Comparison of ENCODE assay signal across 9 mouse cellular contexts in the genomic region with DNA sequence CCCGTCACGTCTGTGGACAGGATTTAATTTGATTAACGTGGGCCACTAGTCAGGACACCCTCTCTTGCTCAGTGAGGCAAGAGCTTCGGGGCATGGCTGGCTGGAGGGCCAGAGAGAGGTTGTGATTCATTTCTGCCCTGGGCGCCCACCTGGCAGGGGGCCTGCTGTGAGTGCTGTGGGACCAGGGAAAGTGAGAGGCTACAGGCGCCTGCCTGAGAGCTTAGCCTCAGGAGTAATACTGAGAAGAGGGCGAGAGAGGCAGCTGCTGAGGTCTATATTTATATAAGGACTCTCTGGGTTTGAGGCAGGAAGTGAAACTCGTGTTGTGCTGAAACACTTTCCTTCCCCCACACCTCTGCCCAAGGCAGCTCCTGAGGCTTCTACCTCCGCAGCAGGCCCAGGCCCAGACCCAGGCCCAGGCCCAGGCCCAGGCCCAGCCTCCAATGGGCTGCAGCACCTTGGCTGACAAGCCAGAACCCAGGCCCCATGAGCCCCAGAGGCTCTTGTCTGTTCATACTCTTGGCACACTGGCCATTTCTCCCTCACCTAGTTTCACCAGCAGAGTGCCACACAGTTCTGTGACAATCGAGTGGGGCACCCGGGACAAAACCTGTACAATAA.
DNase-seq lines count a peak whose midpoint lies in the region; ATAC-seq and TF ChIP-seq lines count a peak whose summit lies in the region.
"Had no signal": no experiment of that assay in that cellular context is flagged by ENCODE, and none has a peak within 500 bp of the region (broad histone marks: within the 10 kb centered on the region; RNA-seq: fewer than 3 reads in every experiment).

No protein-coding gene starts in this region.

- H3K4me2 ChIP-seq in intestine, embryonic 14.5 days (ENCODE audit: low read length), result no peak overlapping the region
- H3K4me2 ChIP-seq in intestine, embryonic 15.5 days (replicated peaks), result no peak overlapping the region
- H3K4me2 ChIP-seq in limb, embryonic 11.5 days (ENCODE audit: low read depth, severe bottlenecking), result no peak overlapping the region
- no peak overlapping the region for H3K4me2 ChIP-seq in midbrain, embryonic 15.5 days
- H3K4me2 ChIP-seq: hindbrain, embryonic 15.5 days had no signal

- H3K4me3 ChIP-seq in intestine, embryonic 14.5 days (ENCODE audit: low read depth, low read length), result no peak overlapping the region
- H3K4me3 ChIP-seq in intestine, embryonic 15.5 days (replicated peaks), result no peak overlapping the region
- no peak overlapping the region for H3K4me3 ChIP-seq in limb, embryonic 11.5 days (ENCODE audit: low read depth, low read length)
- no peak overlapping the region for H3K4me3 ChIP-seq in spleen, adult 2 months (ENCODE audit: extremely low read depth, insufficient read depth, insufficient read length)
- H3K4me3 ChIP-seq in midbrain, embryonic 15.5 days, result no peak overlapping the region
- H3K4me3 ChIP-seq: hindbrain, embryonic 15.5 days had no signal

- no peak for DNase-seq in intestine, embryonic 14.5 days (ENCODE audit: low spot score)
- DNase-seq in limb, embryonic 11.5 days (ENCODE audit: low spot score), result no peak
- peak; percentile 55 to 61 for DNase-seq in spleen, adult 2 months (ENCODE audit: low read depth in 1 of 2, low spot score in 2 of 2)
- DNase-seq in right cerebral cortex, adult 2 months (ENCODE audit: low spot score in 2 of 2), result no peak
- DNase-seq in urinary bladder, postnatal 14 days (ENCODE audit: low spot score), result no peak

- no peaks in the 10 kb centered on the region for H3K36me3 ChIP-seq in intestine, embryonic 14.5 days (ENCODE audit: control insufficient read depth, insufficient read depth, low read length)
- no peaks in the 10 kb centered on the region for H3K36me3 ChIP-seq in intestine, embryonic 15.5 days
- no peaks in the 10 kb centered on the region for H3K36me3 ChIP-seq in limb, embryonic 11.5 days (ENCODE audit: control insufficient read depth, insufficient read depth, low read length)
- no peaks in the 10 kb centered on the region for H3K36me3 ChIP-seq in spleen, adult 2 months (ENCODE audit: control insufficient read depth, insufficient read depth, low read length)
- no peaks in the 10 kb centered on the region for H3K36me3 ChIP-seq in midbrain, embryonic 15.5 days (replicated peaks)
- H3K36me3 ChIP-seq: hindbrain, embryonic 15.5 days had no signal

- no peaks in the 10 kb centered on the region for H3K9me3 ChIP-seq in intestine, embryonic 14.5 days (ENCODE audit: control insufficient read depth, low read length)
- H3K9me3 ChIP-seq in intestine, embryonic 15.5 days, result no peaks in the 10 kb centered on the region
- no peaks in the 10 kb centered on the region for H3K9me3 ChIP-seq in limb, embryonic 11.5 days (ENCODE audit: control insufficient read depth, low read length)
- no peaks in the 10 kb centered on the region for H3K9me3 ChIP-seq in midbrain, embryonic 15.5 days
- H3K9me3 ChIP-seq: hindbrain, embryonic 15.5 days had no signal

- H3K27ac ChIP-seq in intestine, embryonic 14.5 days (ENCODE audit: low read depth), result peak overlapping the region; percentile 55; the same call in 1 of the 2 replicates
- H3K27ac ChIP-seq in intestine, embryonic 15.5 days, result no peak overlapping the region
- no peak overlapping the region; the same call in 1 of the 2 replicates for H3K27ac ChIP-seq in limb, embryonic 11.5 days (replicated peaks; ENCODE audit: low read depth, low read length)
- H3K27ac ChIP-seq in spleen, adult 2 months (ENCODE audit: insufficient read depth, low read length), result peak overlapping the region; percentile 89
- H3K27ac ChIP-seq in midbrain, embryonic 15.5 days, result no peak overlapping the region
- H3K27ac ChIP-seq: hindbrain, embryonic 15.5 days had no signal

- no peaks in the 10 kb centered on the region for H3K27me3 ChIP-seq in intestine, embryonic 14.5 days (replicated peaks; ENCODE audit: control insufficient read depth, insufficient read depth, low read length)
- H3K27me3 ChIP-seq in intestine, embryonic 15.5 days (replicated peaks), result no peaks in the 10 kb centered on the region
- no peaks in the 10 kb centered on the region for H3K27me3 ChIP-seq in limb, embryonic 11.5 days (ENCODE audit: control insufficient read depth, insufficient read depth, low read length)
- no peaks in the 10 kb centered on the region for H3K27me3 ChIP-seq in spleen, adult 2 months (ENCODE audit: control insufficient read depth, insufficient read depth, low read length)
- H3K27me3 ChIP-seq in midbrain, embryonic 15.5 days (replicated peaks), result no peaks in the 10 kb centered on the region
- H3K27me3 ChIP-seq: hindbrain, embryonic 15.5 days had no signal

- no peak for ATAC-seq in intestine, embryonic 14.5 days (replicated peaks; ENCODE audit: low FRiP score, low TSS enrichment, low read depth)
- no peak for ATAC-seq in intestine, embryonic 15.5 days
- peak; percentile 74 for ATAC-seq in activated CD4-positive, CD25-positive, alpha-beta regulatory T cell, adult 4 months
- ATAC-seq in limb, embryonic 11.5 days (ENCODE audit: insufficient number of reproducible peaks, low FRiP score, low TSS enrichment, low read depth), result peak; percentile 26; the same call in 1 of the 2 replicates
- ATAC-seq in midbrain, embryonic 15.5 days (replicated peaks), result no peak

- 0 out of 2 replicates have a peak, but pooled peaks cover 2% of the 10 kb centered on the region for H3K4me1 ChIP-seq in intestine, embryonic 14.5 days (replicated peaks; ENCODE audit: control insufficient read depth, insufficient read depth, low read length)
- H3K4me1 ChIP-seq in intestine, embryonic 15.5 days (replicated peaks), result 0 out of 2 replicates have a peak, but pooled peaks cover 2% of the 10 kb centered on the region
- peaks cover 6% of the 10 kb centered on the region for H3K4me1 ChIP-seq in limb, embryonic 11.5 days (ENCODE audit: control insufficient read depth, insufficient read depth, low read length)
- peaks cover 13% of the 10 kb centered on the region; the same call in 1 of the 2 replicates for H3K4me1 ChIP-seq in spleen, adult 2 months (ENCODE audit: control insufficient read depth, insufficient read depth, insufficient read length)
- no peaks in the 10 kb centered on the region for H3K4me1 ChIP-seq in midbrain, embryonic 15.5 days

- TF ChIP-seq POLR2A in spleen, adult 2 months (IDR thresholded peaks at IDR 0.05; ENCODE audit: low read depth, low read length), result no peak

- H3K9ac ChIP-seq in intestine, embryonic 14.5 days (ENCODE audit: low read length), result no peak overlapping the region
- no peak overlapping the region for H3K9ac ChIP-seq in intestine, embryonic 15.5 days
- H3K9ac ChIP-seq in limb, embryonic 11.5 days (ENCODE audit: low read length), result no peak overlapping the region
- no peak overlapping the region for H3K9ac ChIP-seq in midbrain, embryonic 15.5 days
- H3K9ac ChIP-seq: hindbrain, embryonic 15.5 days had no signal

- TF ChIP-seq CTCF in spleen, adult 2 months (IDR thresholded peaks at IDR 0.05; ENCODE audit: extremely low read depth, insufficient read depth, insufficient read length, insufficient replicate concordance), result no peak

- WGBS in intestine, embryonic 14.5 days, result 44% methylated on average over 11 of the region's 11 CpGs
- WGBS in intestine, embryonic 15.5 days, result 48% methylated on average over 11 of the region's 11 CpGs
- 50% methylated on average over 11 of the region's 11 CpGs for WGBS in limb, embryonic 11.5 days
- WGBS in spleen, adult 2 months, result 20% methylated on average over 11 of the region's 11 CpGs
- 64% methylated on average over 11 of the region's 11 CpGs for WGBS in midbrain, embryonic 15.5 days

Comparison
In these comparisons a context has a peak if more than half of its experiments do, and no peak if none do; other contexts are left out.
1. H3K27ac ChIP-seq: peak in intestine, embryonic 14.5 days (single experiment) and spleen, adult 2 months (single experiment); none in intestine, embryonic 15.5 days (single experiment), limb, embryonic 11.5 days (single experiment) and midbrain, embryonic 15.5 days (single experiment).
2. ATAC-seq: peak in activated CD4-positive, CD25-positive, alpha-beta regulatory T cell, adult 4 months (single experiment) and limb, embryonic 11.5 days (single experiment); none in intestine, embryonic 14.5 days (single experiment), intestine, embryonic 15.5 days (single experiment) and midbrain, embryonic 15.5 days (single experiment).
3. DNase-seq: peak in spleen, adult 2 months (2 of 2); none in intestine, embryonic 14.5 days (single experiment), limb, embryonic 11.5 days (single experiment), right cerebral cortex, adult 2 months (0 of 2) and urinary bladder, postnatal 14 days (single experiment).